Mouse (Mus musculus) neural tube, embryonic 14.5 days (tissue): Measurements from ENCODE around the gene Ssh1. TPM values are rescaled to one million over a fixed set of nuclear protein-coding genes. Genes with fewer than 3 reads are reported as not detected.

Experiments
- ATAC-seq: fragments of 200-750 bp; cut with Nextera tagmentation; 2 replicates; pipeline ENCODE4 v1.8.0; 2017; ENCODE audit warnings: low read depth, mild to moderate bottlenecking, moderate TSS enrichment, moderate library complexity
- H3K27ac ChIP-seq: fragments of 300-500 bp; sonication (generic); 2 replicates; pipeline ENCODE4 v1.5.1; 2014; ENCODE audit warnings: low read depth, mild to moderate bottlenecking, control low read depth, low read length, moderate library complexity, mixed read lengths
- H3K27me3 ChIP-seq: fragments of 300-500 bp; sonication (generic); 2 replicates; pipeline ENCODE4 v1.6.1; 2014; ENCODE audit warnings: low read length; ENCODE audit not compliant: control insufficient read depth, insufficient read depth
- H3K36me3 ChIP-seq: fragments of 300-500 bp; sonication (generic); 2 replicates; pipeline ENCODE4 v1.6.1; 2014; ENCODE audit warnings: low read length, mixed read lengths; ENCODE audit not compliant: control insufficient read depth, insufficient read depth
- H3K4me1 ChIP-seq: fragments of 300-500 bp; sonication (generic); 2 replicates; pipeline ENCODE4 v1.6.1; 2014; ENCODE audit warnings: low read length; ENCODE audit not compliant: control insufficient read depth, insufficient read depth
- H3K4me2 ChIP-seq: fragments of 300-500 bp; sonication (generic); 2 replicates; pipeline ENCODE4 v1.6.1; 2014; ENCODE audit warnings: mild to moderate bottlenecking, low read depth, low read length, control low read depth
- H3K4me3 ChIP-seq: fragments of 300-500 bp; sonication (generic); 2 replicates; pipeline ENCODE4 v1.5.1; 2014; ENCODE audit warnings: low read depth, low read length, control low read depth, mixed read lengths
- H3K9ac ChIP-seq: fragments of 300-500 bp; sonication (generic); replicated peaks from 2 replicates; pipeline ENCODE4 v1.6.1; 2014; ENCODE audit warnings: low read depth, mild to moderate bottlenecking, control low read depth, low read length, mixed read lengths
- H3K9me3 ChIP-seq: fragments of 300-500 bp; sonication (generic); 2 replicates; pipeline ENCODE4 v1.6.1; 2016; ENCODE audit warnings: low read length; ENCODE audit not compliant: control insufficient read depth
- WGBS: fragments of 180-500 bp; shearing (Covaris S2); extraction: QIAGEN DNeasy Blood & Tissue Kit; methylation state at CpG from one replicate; pipeline ENCODE4 v1.1.7; 2014; 5-methylcytosine and 5-hydroxymethylcytosine counted together
- polyA plus RNA-seq: library from polyadenylated mRNA; unstranded; fragments of >200 nt; fragmentation: Nextera tagmentation; extraction: Ambion mirVana; gene quantifications from 2 replicates; pipeline ENCODE4 v1.2.1, GENCODE M21; 2014

Ssh1 gene
- polyA plus RNA-seq, 1 experiment from 2014 or later, result 20.9 TPM

- WGBS, result 34% methylated on average over 11 of the region's 11 CpGs
- Histone ChIP-seq H3K27ac (no peak overlapping the region), H3K4me1 (no peaks in the 10 kb centered on the region), H3K36me3 (no peaks in the 10 kb centered on the region), H3K9me3 (no peaks in the 10 kb centered on the region), H3K27me3 (no peaks in the 10 kb centered on the region), H3K4me2 (no peak overlapping the region), H3K9ac (no peak overlapping the region), H3K4me3 (no peak overlapping the region)
- no peak for ATAC-seq
Measured at GRCm38 (mm10) chr5:114004573-114004972, 10.9 kb upstream of the Ssh1 start.

- no peak within 1 kb of the TSS for H3K4me2 ChIP-seq
- no peaks in the 10 kb centered on the region for H3K36me3 ChIP-seq
- no peaks in the 10 kb centered on the region for H3K9me3 ChIP-seq
- H3K9ac ChIP-seq, result no peak within 1 kb of the TSS
- no peaks in the 10 kb centered on the region for H3K4me1 ChIP-seq
- no peak within 1 kb of the TSS for H3K27ac ChIP-seq
- H3K4me3 ChIP-seq, result no peak within 1 kb of the TSS
- no peak for ATAC-seq
- WGBS, result 61% methylated on average over 5 of the region's 5 CpGs
- H3K27me3 ChIP-seq, result no peaks in the 10 kb centered on the region
Measured at GRCm38 (mm10) chr5:114003542-114003941, 9.8 kb upstream of the Ssh1 start, which contains the start of gene Dao. Gene Dao (plus strand): TSS chr5:114003703.

GRCm38 (mm10) chr5:113999382-113999781 lies 5.7 kb upstream of the Ssh1 start:
- H3K9me3 ChIP-seq, result no peaks in the 10 kb centered on the region
- no peak overlapping the region for H3K4me2 ChIP-seq
- H3K9ac ChIP-seq, result no peak overlapping the region
- H3K4me3 ChIP-seq, result no peak overlapping the region
- no peak overlapping the region for H3K27ac ChIP-seq
- peaks cover 2% of the 10 kb centered on the region; the same call in 1 of the 2 replicates for H3K4me1 ChIP-seq
- H3K27me3 ChIP-seq, result no peaks in the 10 kb centered on the region
- WGBS, result 78% methylated on average over 5 of the region's 5 CpGs
- ATAC-seq, result no peak
- H3K36me3 ChIP-seq, result no peaks in the 10 kb centered on the region

GRCm38 (mm10) chr5:113996458-113996857 lies 2.8 kb upstream of the Ssh1 start:
- no peak for ATAC-seq
- H3K9ac ChIP-seq, result no peak overlapping the region
- H3K4me2 ChIP-seq, result no peak overlapping the region
- no peaks in the 10 kb centered on the region for H3K9me3 ChIP-seq
- peaks cover 16% of the 10 kb centered on the region for H3K4me1 ChIP-seq
- no peak overlapping the region for H3K4me3 ChIP-seq
- WGBS, result 63% methylated on average over 2 of the region's 2 CpGs
- no peaks in the 10 kb centered on the region for H3K27me3 ChIP-seq
- H3K36me3 ChIP-seq, result no peaks in the 10 kb centered on the region
- H3K27ac ChIP-seq, result no peak overlapping the region

GRCm38 (mm10) chr5:113993031-113993486 lies 635 bp downstream of the Ssh1 start:
- peaks cover 22% of the 10 kb centered on the region for H3K4me1 ChIP-seq
- H3K36me3 ChIP-seq, result peaks cover 3% of the 10 kb centered on the region; the same call in 1 of the 2 replicates
- peak overlapping the region; percentile 89 for H3K4me2 ChIP-seq
- no peak; the same call in 1 of the 2 replicates for ATAC-seq
- peak overlapping the region; percentile 92 for H3K9ac ChIP-seq
- peak overlapping the region; percentile 75 for H3K4me3 ChIP-seq
- H3K27me3 ChIP-seq, result no peaks in the 10 kb centered on the region
- no peaks in the 10 kb centered on the region for H3K9me3 ChIP-seq
- under 1% methylated on average over 20 of the region's 22 CpGs for WGBS
- peak overlapping the region; percentile 91 for H3K27ac ChIP-seq

DNA sequence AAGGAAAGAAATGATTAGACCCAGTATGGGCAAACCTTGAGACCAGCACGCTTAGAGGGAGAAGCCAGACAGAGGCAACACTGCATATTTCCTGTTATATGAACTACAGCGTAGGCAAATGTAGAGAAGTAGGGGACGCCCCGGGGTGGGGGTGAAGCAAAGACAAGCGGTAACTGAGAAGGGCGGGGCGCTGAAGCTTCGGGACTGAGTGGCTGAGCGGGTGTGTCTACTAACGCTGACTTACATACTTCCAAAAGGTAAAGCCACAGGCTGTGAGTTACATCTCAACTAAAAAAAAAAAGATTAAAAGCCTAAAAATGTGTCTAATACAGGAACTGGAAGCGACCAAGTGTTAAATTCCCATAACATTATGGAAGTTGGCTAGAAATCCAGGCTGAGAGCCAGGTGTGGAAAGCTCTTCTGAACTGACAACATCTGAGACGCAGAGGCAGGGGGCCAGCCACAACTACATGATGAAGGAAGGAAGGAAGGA lies 1.3 kb downstream of the Ssh1 start:
- peak overlapping the region; percentile 89 for H3K4me2 ChIP-seq
- ATAC-seq, result no peak
- H3K36me3 ChIP-seq, result peaks cover 3% of the 10 kb centered on the region; the same call in 1 of the 2 replicates
- H3K9ac ChIP-seq, result peak overlapping the region; percentile 92
- peaks cover 22% of the 10 kb centered on the region for H3K4me1 ChIP-seq
- no peaks in the 10 kb centered on the region for H3K27me3 ChIP-seq
- peak overlapping the region; percentile 75 for H3K4me3 ChIP-seq
- 32% methylated on average over 12 of the region's 12 CpGs for WGBS
- peak overlapping the region; percentile 91 for H3K27ac ChIP-seq
- H3K9me3 ChIP-seq, result no peaks in the 10 kb centered on the region

DNA sequence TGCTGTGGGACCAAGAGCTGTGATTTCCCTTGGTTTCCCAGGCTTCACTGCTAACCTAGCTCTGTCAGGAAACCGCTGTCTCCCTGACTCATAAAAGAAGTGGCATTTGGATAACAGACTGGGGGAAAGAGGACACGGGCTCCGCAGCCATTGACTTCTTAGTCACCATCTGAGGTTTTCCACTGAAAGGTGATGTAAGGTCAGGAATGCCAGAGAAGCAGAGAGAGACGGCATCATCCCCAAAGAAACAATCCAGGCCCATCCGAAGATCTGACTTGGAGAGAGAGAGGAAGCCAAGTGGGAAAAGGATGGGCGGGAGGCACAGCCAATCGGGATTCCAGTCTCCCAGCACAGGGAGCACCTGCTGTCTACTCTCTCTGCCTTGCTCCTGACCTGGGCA lies 2.6 kb downstream of the Ssh1 start:
- Histone ChIP-seq H3K4me1 (peaks cover 25% of the 10 kb centered on the region), H3K36me3 (peaks cover 3% of the 10 kb centered on the region; the same call in 1 of the 2 replicates), H3K4me3 (no peak overlapping the region), H3K27me3 (no peaks in the 10 kb centered on the region), H3K9me3 (no peaks in the 10 kb centered on the region), H3K4me2 (peak overlapping the region; percentile 89; the same call in 1 of the 2 replicates), H3K9ac (peak overlapping the region; percentile 32; the same call in 1 of the 2 replicates), H3K27ac (no peak overlapping the region)
- WGBS, result 64% methylated on average over 7 of the region's 7 CpGs
- ATAC-seq, result no peak

- no peak overlapping the region for H3K27ac ChIP-seq
- no peak overlapping the region for H3K4me2 ChIP-seq
- 87% methylated on average over 5 of the region's 5 CpGs for WGBS
- no peak overlapping the region for H3K9ac ChIP-seq
- H3K4me1 ChIP-seq, result peaks cover 27% of the 10 kb centered on the region
- no peak overlapping the region for H3K4me3 ChIP-seq
- H3K36me3 ChIP-seq, result peaks cover 3% of the 10 kb centered on the region; the same call in 1 of the 2 replicates
- no peaks in the 10 kb centered on the region for H3K9me3 ChIP-seq
- H3K27me3 ChIP-seq, result no peaks in the 10 kb centered on the region
- ATAC-seq, result no peak
Measured at GRCm38 (mm10) chr5:113990593-113990992, 3.1 kb downstream of the Ssh1 start.

- Histone ChIP-seq H3K4me3 (no peak overlapping the region), H3K9me3 (no peaks in the 10 kb centered on the region), H3K4me1 (peaks cover 27% of the 10 kb centered on the region), H3K9ac (no peak overlapping the region), H3K27ac (no peak overlapping the region), H3K4me2 (no peak overlapping the region), H3K36me3 (peaks cover 3% of the 10 kb centered on the region; the same call in 1 of the 2 replicates), H3K27me3 (no peaks in the 10 kb centered on the region)
- WGBS, result 84% methylated on average over 20 of the region's 20 CpGs
- ATAC-seq, result no peak
Measured at GRCm38 (mm10) chr5:113989437-113990024, 4.2 kb downstream of the Ssh1 start.
